Mouse (Mus musculus) B cell, adult (primary cell): ENCODE results near the gene Aktip. TPM values are rescaled to one million over a fixed set of nuclear protein-coding genes. Genes with fewer than 3 reads are reported as not detected.

Experiments used
- total RNA-seq: library from RNA; stranded (reverse); gene quantifications from 4 replicates; pipeline ENCODE4 v1.2.4, GENCODE M21; 2023; ENCODE audit not compliant: inconsistent age

Gene Aktip
- total RNA-seq, result 10.1 to 18.2 TPM (median 16.4 TPM) in 4 replicates

DNA sequence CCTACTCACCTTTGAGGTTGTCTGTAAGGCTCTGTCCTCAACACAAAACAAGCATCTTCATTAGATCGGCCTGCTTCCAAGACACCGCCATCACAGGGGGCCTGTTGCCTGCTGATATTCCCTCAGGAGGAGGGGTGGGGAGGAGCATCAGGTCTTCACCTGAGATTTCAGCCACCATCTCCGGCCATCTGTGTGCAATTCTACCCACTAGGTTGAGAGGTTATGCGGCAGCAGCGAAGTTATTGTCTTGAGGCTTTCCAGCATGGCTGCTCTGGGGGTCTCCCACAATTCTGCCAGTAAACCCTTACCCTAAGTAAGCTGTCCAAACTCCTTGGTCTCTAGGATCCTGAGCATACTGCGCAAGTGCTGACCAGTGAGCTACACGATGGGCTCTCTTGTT, at the start of gene Aktip:
Gene Aktip (minus strand): TSS at position 101 of the 400 bp plus-strand sequence.

DNA sequence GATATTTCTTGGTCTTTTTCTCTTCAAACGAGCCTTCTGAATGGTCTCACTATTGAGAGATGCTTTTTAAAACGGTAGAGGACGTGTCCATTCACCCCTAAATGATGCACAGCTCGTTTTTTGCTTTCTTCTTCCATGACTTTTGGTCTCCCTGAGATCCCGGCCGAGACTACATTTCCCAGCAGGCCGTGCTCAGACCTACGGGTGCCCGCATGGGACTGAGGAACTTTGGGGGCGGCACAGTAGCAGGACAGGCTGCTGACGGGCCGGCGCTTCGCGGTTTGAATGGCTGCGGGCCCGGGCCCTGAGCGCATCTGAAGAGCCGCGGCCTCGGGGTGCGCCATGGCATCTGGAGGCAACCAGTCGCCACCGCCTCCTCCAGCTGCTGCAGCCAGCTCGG, 129.9 kb downstream of the Aktip start, which contains the start of gene Rbl2:
Gene Rbl2 (plus strand): TSS at position 224 of the 400 bp plus-strand sequence.

Other genes starting within 250 kb of the Aktip start
- gene Rbl2, start 129.9 kb downstream of the Aktip start, total RNA-seq, result 65.6 to 77.5 TPM (median 66.1 TPM) in 4 replicates
- 7.6 to 11.5 TPM (median 8.6 TPM) in 4 replicates for gene Rpgrip1l, start 113.3 kb upstream of the Aktip start, total RNA-seq
- gene Fto, start 113.5 kb upstream of the Aktip start, total RNA-seq, result 51.4 to 58.3 TPM (median 57.8 TPM) in 4 replicates